Mouse (Mus musculus): ENCODE measurements around the gene Clcn2.

DNA sequence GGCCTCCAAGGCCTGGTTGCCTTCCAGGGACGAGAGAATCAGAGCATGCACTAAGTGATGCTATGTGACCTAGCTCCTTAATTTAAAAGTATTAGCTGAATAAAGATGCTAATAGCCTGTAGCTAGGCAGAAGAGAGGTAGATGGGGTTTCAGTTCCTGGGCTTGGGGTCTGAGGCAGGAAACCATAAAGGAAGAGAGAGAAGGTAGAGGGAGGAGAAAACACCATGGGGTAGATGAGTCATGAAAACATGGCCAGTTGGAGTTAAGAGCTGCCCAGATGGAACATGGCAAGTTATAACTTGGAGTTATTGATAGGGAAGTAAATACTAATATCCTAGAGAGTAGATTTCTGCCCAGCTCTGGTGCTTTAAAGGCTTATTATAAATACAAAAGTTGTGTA is 39.8 kb upstream of the Clcn2 start:
- no peak for TF ChIP-seq GATA1 (IDR thresholded peaks at IDR 0.05; ENCODE audit: low read length)
- TF ChIP-seq TAL1 (IDR thresholded peaks at IDR 0.05; ENCODE audit: low read length): no peak

Measured in erythroblast, embryonic 14.5 days (primary cell).